Mouse (Mus musculus): ENCODE measurements around the gene Ppm1b.

Gene Ppm1b

DNA sequence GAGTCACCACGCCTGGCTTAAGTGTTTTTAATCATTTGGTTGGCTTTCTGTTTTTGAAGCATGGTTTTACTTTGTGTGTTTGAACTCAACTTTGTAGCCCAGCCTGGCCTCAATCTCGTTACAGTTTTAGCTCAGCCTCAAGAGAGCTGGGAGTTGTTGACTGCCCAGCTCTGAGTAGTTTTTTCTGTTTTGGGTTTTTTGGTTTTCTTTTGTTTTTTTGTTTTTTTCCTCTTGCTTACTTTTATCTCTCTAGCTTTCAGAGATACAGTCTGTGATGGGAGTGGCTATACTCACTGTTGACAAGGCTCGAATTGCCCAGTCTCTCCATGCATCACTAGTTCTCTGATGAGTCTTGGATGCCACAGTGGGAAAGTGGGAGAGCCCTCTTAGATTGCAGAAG is 63.8 kb downstream of the Ppm1b start:
- in situ Hi-C loops (cut with MboI; ENCODE audit: low sequenced_read_pairs), result no loop called here

DNA sequence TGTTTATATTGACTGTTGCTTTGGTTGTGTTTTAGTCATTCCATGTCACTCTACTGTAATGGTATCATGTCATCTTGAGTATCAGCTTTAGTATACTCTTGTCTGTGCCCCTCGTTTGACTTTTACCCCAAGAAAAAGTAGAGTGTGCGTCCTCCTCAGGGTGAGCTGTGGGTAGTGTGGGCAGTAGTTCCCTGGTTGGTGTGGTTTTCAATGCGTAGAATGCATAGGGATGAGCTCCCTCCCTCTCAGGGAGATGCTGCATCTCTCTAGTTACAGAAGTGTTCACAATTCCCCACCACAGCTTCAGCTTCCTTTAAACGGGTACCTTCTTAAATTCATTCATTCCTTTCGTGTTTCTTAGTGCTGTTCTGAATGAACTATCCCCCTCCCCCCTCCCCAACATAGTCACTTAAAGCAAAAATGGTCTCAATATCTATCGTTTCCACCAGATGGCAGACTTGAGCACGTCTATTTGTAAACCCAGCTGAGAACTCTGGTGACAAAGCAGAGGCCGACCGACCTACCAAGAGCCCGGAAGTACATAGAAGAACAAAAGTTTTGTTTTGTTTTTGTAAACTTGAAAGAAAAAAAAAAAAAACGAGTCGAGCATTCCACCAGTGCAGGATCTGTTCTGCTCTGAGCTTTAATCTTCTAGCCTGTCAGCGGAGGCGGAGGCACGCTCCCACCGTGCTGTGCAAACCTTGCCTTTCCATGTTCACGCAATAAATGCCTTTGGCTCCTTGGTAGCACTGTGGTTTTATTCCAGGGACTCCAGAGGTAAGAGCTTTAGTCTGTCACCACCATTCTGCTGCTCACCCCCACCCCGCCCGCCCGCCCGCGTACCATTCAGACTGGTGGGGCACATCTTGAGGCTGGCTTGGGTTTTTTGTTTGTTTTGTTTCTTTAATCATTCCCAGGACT is 67.0 kb downstream of the Ppm1b start:
- in situ Hi-C loops (cut with MboI; ENCODE audit: low sequenced_read_pairs), result no loop called here

DNA sequence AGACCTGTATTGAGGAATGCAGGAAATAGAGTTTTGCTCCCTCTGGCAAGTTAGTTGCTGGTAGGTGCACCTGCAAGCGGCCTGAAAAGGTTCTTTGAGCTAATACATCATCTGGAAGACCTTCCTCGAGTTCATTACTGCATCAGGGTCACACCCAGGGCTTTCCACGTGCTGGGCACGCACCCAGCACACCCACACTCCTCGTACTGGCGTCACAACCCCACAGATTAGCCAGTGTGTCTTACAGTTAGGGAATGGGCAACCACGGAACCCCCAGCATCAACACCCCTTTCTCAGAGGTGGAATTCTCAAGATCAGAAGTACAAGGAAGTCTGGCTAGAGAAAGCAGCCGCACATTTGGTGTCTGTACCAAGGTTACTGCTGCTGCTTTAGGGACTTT is 67.7 kb downstream of the Ppm1b start:
- in situ Hi-C loops (cut with MboI; ENCODE audit: low sequenced_read_pairs), result no loop called here

DNA sequence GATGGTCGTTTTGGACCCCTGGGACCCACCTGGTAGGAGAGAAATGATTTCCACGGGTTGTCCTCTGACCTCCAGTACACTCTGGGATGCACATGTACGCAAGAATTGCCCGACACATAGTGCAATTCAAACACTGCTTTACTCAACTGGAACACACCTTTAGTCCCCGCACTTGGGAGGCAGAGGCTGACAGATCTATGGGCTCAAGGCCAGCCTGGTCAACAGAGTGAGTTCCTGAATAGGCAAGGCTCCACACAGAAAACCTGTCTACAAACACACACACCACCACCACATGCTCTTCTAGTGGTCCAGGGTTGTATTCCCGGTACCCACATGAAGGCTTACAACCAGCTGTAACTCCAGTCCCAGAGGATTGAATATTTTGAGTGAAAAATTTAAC is 68.6 kb downstream of the Ppm1b start:
- in situ Hi-C loops (cut with MboI; ENCODE audit: low sequenced_read_pairs), result no loop called here

DNA sequence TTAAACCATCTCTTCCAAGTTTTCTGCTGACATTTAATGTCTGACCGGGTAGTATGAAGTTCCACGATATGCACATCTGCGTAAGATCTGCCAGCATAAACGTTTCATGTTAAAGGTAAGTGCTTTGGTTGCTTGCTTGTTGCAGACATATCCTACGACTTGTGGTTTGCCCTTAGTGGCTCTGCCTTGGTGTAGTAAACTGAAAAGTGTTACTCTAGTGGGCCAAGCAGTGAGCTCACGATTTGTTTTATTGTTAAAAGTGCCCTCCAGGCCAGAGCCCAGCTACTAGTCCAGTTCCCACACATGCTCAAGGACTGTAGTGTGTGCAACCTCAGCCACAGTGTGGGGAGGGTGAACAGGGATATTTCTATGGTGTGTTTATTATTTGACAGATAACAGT is 69.9 kb downstream of the Ppm1b start:
- in situ Hi-C loops (cut with MboI; ENCODE audit: low sequenced_read_pairs), result no loop called here

DNA sequence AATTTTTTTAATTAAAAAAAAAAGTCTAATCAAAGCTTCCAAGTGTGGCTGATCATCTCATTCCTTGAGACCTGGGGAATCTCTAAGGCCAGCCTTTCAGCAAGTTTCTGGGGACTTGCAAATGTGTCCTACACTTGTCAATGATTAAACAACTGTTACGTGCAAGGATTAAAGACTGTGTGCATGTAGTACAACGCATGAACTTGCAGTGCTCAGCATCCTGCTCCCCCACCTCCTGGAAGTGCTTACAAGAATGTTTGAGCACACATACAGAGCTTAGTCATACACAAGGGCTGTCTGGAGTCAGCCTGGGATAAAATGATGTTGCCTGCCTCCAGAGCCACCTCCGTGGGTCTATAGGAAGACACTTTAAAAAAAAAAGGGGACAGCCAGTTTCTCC is 70.7 kb downstream of the Ppm1b start:
- in situ Hi-C loops (cut with MboI; ENCODE audit: low sequenced_read_pairs), result no loop called here

DNA sequence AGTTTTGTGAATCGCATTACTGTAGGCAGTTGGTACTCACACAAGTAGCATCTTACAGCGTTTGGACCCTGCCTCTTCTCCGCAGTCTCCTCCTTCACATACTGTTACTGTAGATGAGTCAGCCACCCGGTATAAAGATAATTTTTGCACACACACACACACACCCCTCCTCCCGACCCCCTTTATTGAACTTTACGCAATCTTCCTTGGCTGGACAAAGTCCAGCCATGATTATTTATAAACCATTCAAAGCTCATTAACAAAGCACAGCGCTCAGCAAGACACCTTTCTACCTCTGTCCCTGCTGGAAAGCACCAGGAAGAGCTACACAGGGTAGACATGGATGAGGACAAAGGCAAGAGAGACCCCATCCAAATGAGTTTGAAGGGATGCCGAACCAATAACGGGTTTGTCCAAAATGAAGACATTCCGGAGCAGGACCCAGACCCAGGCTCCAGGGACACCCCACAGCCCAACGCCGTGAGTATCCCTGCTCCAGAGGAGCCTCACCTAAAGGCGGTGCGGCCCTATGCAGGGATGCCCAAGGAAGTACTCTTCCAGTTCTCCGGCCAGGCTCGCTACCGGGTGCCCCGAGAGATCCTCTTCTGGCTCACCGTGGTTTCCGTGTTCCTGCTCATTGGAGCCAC is 71.7 kb downstream of the Ppm1b start, which contains the start of gene Slc3a1:
TSS of gene Slc3a1 (plus strand) at position 284 of the 647 bp plus-strand sequence.
- in situ Hi-C loops (cut with MboI; ENCODE audit: low sequenced_read_pairs), result no loop called here

DNA sequence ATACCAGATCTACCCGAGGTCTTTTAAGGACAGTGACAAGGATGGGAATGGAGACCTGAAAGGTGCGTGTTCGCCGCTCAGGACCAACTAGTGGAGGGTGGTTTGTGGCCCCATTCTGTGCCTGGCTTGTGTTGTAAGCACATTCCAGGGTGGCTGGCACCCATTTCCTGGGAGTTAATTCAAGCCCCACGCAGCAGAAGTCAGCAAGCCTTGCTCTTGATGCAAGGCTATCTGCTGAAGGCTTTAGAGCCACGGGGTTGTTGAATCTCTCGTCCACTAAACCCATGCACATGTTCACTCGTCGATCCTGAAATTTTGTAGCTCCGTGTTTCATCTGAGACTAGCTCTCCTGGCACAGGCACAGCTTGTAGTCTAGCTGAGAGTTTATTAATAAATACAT is 72.3 kb downstream of the Ppm1b start:
- in situ Hi-C loops (cut with MboI; ENCODE audit: low sequenced_read_pairs), result no loop called here

DNA sequence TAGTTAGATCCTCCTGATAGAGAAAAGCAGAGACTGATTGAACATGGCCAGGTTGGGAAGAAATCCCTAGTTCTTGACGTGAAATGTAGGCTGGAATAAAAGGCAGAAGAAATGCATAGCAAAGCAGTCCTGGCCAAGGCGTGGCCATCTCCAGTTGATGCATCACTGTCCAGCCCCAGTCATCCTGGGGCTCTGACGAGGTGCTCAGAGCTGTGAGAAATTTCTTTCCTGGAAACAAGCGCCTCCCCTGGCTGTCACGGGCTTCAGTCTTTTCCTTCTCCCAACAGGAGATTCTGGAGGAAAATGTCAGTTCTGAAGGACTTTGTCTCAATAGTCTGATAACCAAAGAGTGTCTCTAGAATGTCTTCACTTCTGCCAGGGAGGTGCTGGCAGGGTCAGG is 74.1 kb downstream of the Ppm1b start:
- in situ Hi-C loops (cut with MboI; ENCODE audit: low sequenced_read_pairs), result no loop called here

DNA sequence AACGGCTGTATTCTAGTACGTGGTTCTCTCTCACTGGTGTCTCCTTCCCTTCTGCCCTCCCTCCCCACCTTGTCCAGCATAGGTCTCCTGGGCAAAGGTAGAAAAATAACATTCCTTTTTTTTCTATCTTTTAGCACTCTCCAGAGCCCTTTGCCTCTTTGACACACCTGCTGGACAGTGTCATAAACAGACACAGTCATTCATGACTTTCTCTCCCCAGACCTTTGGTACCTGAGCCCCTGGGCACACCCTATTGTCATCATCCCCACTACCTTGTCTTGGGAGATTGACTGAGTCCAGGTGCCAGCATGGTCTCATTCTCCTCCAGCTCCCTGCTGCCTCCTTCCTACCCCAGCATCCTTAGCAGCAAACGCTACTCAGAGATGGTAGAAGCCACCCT is 76.5 kb downstream of the Ppm1b start:
- in situ Hi-C loops (cut with MboI; ENCODE audit: low sequenced_read_pairs), result no loop called here

DNA sequence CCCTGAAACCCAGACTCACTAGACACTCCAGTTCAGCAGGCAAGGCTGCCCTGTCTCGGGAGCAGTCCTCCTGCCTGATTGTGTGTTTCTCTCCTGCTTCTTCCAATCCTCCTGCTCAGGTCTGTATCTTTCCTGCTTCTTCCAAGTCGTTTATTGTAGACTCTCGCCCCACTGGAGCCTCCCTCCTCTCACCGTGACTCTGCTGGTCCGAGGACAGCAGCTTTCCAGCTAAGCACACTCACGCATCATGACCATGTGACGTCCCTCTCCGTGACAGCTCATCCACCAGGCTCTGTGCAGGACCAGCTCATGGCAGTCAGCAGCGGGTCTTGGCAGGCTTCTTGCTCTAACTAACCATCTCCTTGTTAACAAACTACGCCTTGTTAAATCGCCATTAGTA is 77.5 kb downstream of the Ppm1b start:
- in situ Hi-C loops (cut with MboI; ENCODE audit: low sequenced_read_pairs), result no loop called here

DNA sequence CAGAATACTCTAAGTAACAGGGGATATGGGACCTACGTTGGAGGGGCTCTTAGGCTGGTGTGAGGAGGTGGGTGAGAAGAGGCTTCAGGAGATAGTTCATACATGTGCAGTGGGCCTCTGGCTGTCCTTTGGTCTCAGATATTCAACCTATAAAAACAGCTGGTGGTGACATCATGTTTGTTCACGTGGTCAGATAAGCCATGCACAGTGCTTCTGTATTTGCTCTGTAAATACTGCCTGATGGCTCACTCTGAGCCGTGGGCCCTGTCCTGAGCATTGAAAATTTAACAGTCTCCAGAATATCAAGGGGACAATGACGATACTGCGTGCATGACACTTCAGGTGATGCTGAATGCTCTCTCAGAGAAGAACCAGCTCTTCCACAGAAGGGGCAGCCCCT is 81.3 kb downstream of the Ppm1b start:
- in situ Hi-C loops (cut with MboI; ENCODE audit: low sequenced_read_pairs), result no loop called here

DNA sequence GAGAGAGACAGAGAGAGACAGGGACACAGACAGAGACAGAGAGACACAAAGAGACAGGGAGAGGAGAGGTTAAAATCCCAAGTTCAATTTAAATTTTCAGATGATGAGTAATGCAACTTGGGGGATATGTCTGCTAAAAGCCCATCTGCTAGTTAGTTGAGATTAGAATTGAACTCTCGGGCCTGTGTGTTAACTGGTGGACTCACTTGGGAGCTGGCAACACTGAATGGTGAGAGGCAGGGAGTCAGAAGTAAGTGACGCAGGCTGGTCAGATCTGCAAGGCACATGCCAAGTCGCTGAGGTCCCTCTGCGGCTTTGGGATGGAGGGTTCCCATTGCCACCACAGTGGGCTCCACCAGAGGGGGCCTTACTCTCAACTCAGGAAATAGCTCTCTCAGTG is 81.8 kb downstream of the Ppm1b start:
- in situ Hi-C loops (cut with MboI; ENCODE audit: low sequenced_read_pairs), result no loop called here

DNA sequence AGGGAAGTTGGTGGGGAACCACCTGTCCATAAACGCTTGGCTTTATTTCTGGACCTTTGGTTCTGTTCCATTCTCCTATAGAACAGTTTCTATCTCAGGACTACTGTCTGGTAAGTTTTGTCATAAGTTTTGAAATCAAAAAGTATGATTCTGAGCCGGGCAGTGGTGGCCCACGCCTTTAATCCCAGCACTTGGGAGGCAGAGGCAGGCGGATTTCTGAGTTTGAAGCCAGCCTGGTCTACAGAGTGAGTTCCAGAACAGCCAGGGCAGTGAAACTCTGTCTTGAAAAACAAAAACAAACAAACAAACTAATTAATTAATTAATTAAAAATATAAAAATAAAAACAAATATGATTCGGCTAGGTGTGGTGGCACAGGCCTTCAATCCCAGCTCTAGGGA is 82.2 kb downstream of the Ppm1b start:
- in situ Hi-C loops (cut with MboI; ENCODE audit: low sequenced_read_pairs), result no loop called here

DNA sequence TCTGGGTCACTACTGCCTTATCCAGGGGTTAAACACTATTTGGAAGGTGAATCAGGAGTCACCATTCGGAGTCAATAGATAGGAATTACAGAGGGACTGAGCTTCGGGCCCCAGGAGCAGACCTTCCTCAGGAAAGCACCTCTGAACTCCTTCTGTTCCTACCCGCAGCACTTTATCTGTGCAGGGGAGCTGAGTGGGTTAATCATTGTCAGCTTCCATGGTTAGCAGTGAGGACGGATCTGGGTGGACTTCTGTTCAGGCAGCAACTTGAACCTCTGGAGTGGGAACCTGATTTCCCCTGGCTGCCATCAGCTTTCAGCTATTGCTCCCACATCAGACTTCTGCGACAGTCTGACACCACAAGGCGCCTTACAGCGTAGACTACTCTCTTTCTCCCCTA is 84.4 kb downstream of the Ppm1b start:
- in situ Hi-C loops (cut with MboI; ENCODE audit: low sequenced_read_pairs), result no loop called here

DNA sequence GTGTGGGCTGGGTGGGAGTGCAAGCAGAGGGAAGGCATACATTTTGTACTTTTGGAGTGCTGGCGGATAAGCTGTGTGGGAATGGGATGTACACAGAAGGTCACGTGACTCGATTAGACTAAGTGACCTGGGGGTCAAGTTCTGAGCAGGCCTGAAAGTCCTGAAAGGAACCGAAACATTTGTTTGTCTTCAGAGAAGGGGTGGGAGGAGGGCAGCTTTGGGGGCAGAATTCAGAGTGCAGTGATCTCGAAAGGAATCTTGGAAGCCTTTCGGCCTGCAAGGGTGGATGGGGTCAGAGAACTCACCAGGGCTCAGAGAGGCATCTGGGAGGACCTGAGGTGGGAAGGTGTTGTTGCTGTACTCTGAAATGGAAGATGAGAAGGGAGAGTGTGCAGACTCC is 85.9 kb downstream of the Ppm1b start:
- in situ Hi-C loops (cut with MboI; ENCODE audit: low sequenced_read_pairs), result no loop called here

DNA sequence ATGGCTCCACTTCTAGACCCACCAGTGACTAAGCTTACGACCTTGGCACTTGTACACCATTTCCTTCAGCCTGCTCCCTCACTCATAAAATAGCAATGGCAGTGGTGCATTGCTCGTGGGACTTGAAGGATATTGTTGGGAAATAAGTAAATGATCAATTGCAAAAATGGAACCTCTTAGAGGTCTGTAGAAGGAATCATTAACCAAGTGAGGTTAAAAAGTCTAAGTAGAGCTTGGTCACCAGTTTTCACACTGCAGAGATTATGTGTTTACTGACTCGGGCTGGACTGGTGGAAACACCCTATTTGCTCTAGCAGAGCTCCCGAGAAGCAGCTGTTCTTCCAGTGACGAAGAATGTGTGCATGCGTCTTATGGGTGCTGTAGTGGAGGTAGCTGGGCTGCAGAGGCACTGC is 86.9 kb downstream of the Ppm1b start:
- in situ Hi-C loops (cut with MboI; ENCODE audit: low sequenced_read_pairs), result no loop called here

DNA sequence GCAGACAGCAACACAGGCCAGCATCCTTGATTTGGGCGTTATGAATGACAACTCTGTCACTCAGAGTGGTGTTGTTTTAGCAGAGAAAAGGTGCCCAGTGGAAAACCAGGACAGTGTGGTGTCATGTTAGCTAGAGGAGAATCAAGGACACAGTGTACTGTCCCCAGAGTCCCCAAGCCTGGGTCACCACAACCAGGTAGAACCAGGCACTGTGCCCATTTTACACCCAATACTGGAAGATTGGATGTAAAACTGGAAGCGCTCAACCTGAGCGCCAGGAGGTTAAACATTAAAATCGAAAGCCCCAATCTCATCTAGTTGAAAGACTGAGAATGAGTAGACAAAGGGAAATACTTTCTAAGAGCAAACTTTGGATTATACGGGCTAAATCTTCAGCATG is 87.9 kb downstream of the Ppm1b start:
- in situ Hi-C loops (cut with MboI; ENCODE audit: low sequenced_read_pairs), result no loop called here

DNA sequence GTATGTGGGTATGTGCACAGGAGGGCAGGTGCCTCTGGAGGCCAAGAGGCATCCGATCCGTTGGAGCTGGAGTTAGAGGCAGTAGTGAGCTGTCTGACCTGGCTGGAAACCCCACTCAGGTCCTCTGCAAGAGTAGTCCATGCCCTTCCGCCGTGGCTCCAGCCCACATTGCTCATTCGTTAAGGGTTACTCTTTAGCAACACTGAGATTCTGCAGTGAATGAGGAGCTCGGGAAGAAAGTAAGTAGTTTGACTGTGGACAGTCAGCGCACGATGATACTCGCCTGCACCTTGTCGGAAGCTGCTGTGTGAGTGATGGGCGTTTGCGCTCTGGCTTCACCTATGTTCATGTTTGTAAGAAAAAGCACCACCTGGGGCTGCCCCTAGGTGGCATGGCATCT is 88.6 kb downstream of the Ppm1b start:
- in situ Hi-C loops (cut with MboI; ENCODE audit: low sequenced_read_pairs), result no loop called here

DNA sequence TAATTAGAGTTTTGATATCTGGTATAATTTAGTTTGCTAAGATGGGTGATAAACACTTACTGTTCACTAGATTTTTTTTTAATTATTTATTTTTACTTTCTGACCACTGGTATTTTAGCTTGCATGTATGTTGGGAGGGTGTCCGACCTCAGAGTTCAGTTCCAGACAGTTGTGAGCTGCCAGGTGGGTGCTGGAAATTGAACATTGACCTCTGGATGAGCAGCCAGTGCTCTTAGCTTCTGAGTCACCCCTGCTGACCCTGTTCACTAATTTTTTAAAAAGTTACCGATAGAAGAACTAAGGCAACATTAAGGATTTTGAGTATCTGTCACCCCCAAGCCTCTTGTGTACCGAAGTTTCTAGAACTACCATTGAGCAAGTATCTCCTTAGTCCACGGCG is 91.8 kb downstream of the Ppm1b start:
- in situ Hi-C loops (cut with MboI; ENCODE audit: low sequenced_read_pairs), result no loop called here

DNA sequence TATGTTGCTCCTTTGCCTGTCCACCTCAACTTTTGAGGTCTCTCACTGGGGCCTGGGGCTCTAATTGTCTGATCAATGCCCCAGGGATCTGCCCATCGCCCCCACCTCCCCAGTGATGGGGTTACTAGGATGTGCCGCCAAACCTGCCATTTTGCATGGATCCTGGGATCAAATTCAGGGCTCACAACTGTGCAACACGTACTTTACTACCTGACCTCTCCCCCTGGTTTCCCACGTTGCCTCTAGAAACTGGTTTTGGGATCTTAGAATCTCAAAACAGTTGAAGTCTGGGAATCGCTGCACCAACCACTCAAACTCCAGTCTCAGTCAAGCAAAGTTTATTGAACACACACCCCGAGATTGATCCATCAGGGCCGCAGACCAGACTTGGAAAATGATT is 101.7 kb downstream of the Ppm1b start:
- in situ Hi-C loops (cut with MboI; ENCODE audit: low sequenced_read_pairs), result no loop called here

DNA sequence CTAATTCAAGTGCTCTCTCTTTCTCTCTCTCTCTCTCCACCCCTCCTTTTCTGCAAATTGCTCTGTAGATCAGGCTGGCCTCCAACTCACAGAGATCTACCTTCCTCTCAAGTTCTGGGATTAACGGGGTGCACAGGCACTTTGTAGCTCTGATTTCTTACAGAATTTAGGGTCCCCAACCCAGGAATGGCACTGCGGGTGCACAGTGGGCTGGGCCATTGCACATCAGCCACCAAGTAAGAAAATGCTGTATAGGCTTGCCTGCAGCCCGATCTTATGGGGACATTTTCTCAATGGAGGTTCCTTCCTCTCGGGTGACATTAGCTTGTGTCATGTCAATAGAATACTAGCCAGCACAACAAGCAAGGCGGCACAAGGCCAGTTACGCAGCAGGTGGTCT is 102.6 kb downstream of the Ppm1b start:
- in situ Hi-C loops (cut with MboI; ENCODE audit: low sequenced_read_pairs), result no loop called here

Data from CH12F3 (cell line).